Mouse (Mus musculus): ENCODE data around the gene Itga9. TPM values are rescaled to one million over a fixed set of nuclear protein-coding genes. Genes with fewer than 3 reads are reported as not detected.
A peak's percentile ranks its signal among the peaks of the same experiment; 100 is the strongest.

Itga9 gene
- polyA plus RNA-seq, 1 experiment, result 6.2 TPM

GRCm38 (mm10) chr9:118749335-118749949 is 143.0 kb downstream of the Itga9 start:
- H3K36me3 ChIP-seq (ENCODE audit: control insufficient read depth, insufficient read depth, low read length), result no peaks in the 10 kb centered on the region
- H3K4me1 ChIP-seq (ENCODE audit: control insufficient read depth, insufficient read depth, low read length), result no peaks in the 10 kb centered on the region
- TF ChIP-seq CTCF (IDR thresholded peaks at IDR 0.05; ENCODE audit: control insufficient read depth, insufficient read depth, insufficient replicate concordance, low read depth, low read length) (no peak), POLR2A (IDR thresholded peaks at IDR 0.05; ENCODE audit: control insufficient read depth, low read depth, low read length) (no peak)
- no peak overlapping the region for H3K27ac ChIP-seq (ENCODE audit: control insufficient read depth, insufficient read depth, low read depth, low read length)
- no peak overlapping the region for H3K4me3 ChIP-seq (ENCODE audit: control insufficient read depth, low read depth, low read length)
- no peaks in the 10 kb centered on the region for H3K27me3 ChIP-seq (ENCODE audit: control insufficient read depth, insufficient read depth, low read length)

GRCm38 (mm10) chr9:118750828-118751227 is 144.3 kb downstream of the Itga9 start:
- no peak overlapping the region for H3K27ac ChIP-seq (ENCODE audit: control insufficient read depth, insufficient read depth, low read depth, low read length)

GRCm38 (mm10) chr9:118752376-118752775 is 145.9 kb downstream of the Itga9 start:
- no peaks in the 10 kb centered on the region for H3K36me3 ChIP-seq (ENCODE audit: control insufficient read depth, insufficient read depth, low read length)
- H3K4me1 ChIP-seq (ENCODE audit: control insufficient read depth, insufficient read depth, low read length), result no peaks in the 10 kb centered on the region
- no peaks in the 10 kb centered on the region for H3K27me3 ChIP-seq (ENCODE audit: control insufficient read depth, insufficient read depth, low read length)
- H3K4me3 ChIP-seq (ENCODE audit: control insufficient read depth, low read depth, low read length), result no peak overlapping the region
- TF ChIP-seq POLR2A (IDR thresholded peaks at IDR 0.05; ENCODE audit: control insufficient read depth, low read depth, low read length) (no peak), CTCF (IDR thresholded peaks at IDR 0.05; ENCODE audit: control insufficient read depth, insufficient read depth, insufficient replicate concordance, low read depth, low read length) (no peak)
- no peak overlapping the region for H3K27ac ChIP-seq (ENCODE audit: control insufficient read depth, insufficient read depth, low read depth, low read length)

More at GRCm38 (mm10) chr9:118750828-118751227, 144.3 kb downstream of the Itga9 start:
- Histone ChIP-seq H3K27me3 (ENCODE audit: control insufficient read depth, insufficient read depth, low read length) (no peaks in the 10 kb centered on the region), H3K4me1 (ENCODE audit: control insufficient read depth, insufficient read depth, low read length) (no peaks in the 10 kb centered on the region), H3K36me3 (ENCODE audit: control insufficient read depth, insufficient read depth, low read length) (no peaks in the 10 kb centered on the region), H3K4me3 (ENCODE audit: control insufficient read depth, low read depth, low read length) (no peak overlapping the region)
- TF ChIP-seq CTCF (IDR thresholded peaks at IDR 0.05; ENCODE audit: control insufficient read depth, insufficient read depth, insufficient replicate concordance, low read depth, low read length) (no peak), POLR2A (IDR thresholded peaks at IDR 0.05; ENCODE audit: control insufficient read depth, low read depth, low read length) (no peak)

GRCm38 (mm10) chr9:118759462-118759861 is 153.0 kb downstream of the Itga9 start:
- Histone ChIP-seq H3K4me1 (ENCODE audit: control insufficient read depth, insufficient read depth, low read length) (no peaks in the 10 kb centered on the region; the same call in 1 of the 2 replicates), H3K4me3 (ENCODE audit: control insufficient read depth, low read depth, low read length) (no peak overlapping the region), H3K36me3 (ENCODE audit: control insufficient read depth, insufficient read depth, low read length) (no peaks in the 10 kb centered on the region), H3K27me3 (ENCODE audit: control insufficient read depth, insufficient read depth, low read length) (no peaks in the 10 kb centered on the region), H3K27ac (ENCODE audit: control insufficient read depth, insufficient read depth, low read depth, low read length) (no peak overlapping the region)
- TF ChIP-seq CTCF (IDR thresholded peaks at IDR 0.05; ENCODE audit: control insufficient read depth, insufficient read depth, insufficient replicate concordance, low read depth, low read length) (no peak), POLR2A (IDR thresholded peaks at IDR 0.05; ENCODE audit: control insufficient read depth, low read depth, low read length) (no peak)

GRCm38 (mm10) chr9:118761953-118762590 is 155.6 kb downstream of the Itga9 start:
- Histone ChIP-seq H3K36me3 (ENCODE audit: control insufficient read depth, insufficient read depth, low read length) (no peaks in the 10 kb centered on the region), H3K4me1 (ENCODE audit: control insufficient read depth, insufficient read depth, low read length) (no peaks in the 10 kb centered on the region; the same call in 1 of the 2 replicates), H3K27ac (ENCODE audit: control insufficient read depth, insufficient read depth, low read depth, low read length) (peak overlapping the region; percentile 16; the same call in 1 of the 2 replicates)

GRCm38 (mm10) chr9:118762759-118763158 is 156.3 kb downstream of the Itga9 start:
- Histone ChIP-seq H3K36me3 (ENCODE audit: control insufficient read depth, insufficient read depth, low read length) (no peaks in the 10 kb centered on the region), H3K27ac (ENCODE audit: control insufficient read depth, insufficient read depth, low read depth, low read length) (no peak overlapping the region), H3K4me3 (ENCODE audit: control insufficient read depth, low read depth, low read length) (no peak overlapping the region), H3K27me3 (ENCODE audit: control insufficient read depth, insufficient read depth, low read length) (no peaks in the 10 kb centered on the region), H3K4me1 (ENCODE audit: control insufficient read depth, insufficient read depth, low read length) (no peaks in the 10 kb centered on the region; the same call in 1 of the 2 replicates)
- TF ChIP-seq CTCF (IDR thresholded peaks at IDR 0.05; ENCODE audit: control insufficient read depth, insufficient read depth, insufficient replicate concordance, low read depth, low read length) (no peak), POLR2A (IDR thresholded peaks at IDR 0.05; ENCODE audit: control insufficient read depth, low read depth, low read length) (no peak)

More at GRCm38 (mm10) chr9:118761953-118762590, 155.6 kb downstream of the Itga9 start:
- TF ChIP-seq CTCF (IDR thresholded peaks at IDR 0.05; ENCODE audit: control insufficient read depth, insufficient read depth, insufficient replicate concordance, low read depth, low read length) (no peak), POLR2A (IDR thresholded peaks at IDR 0.05; ENCODE audit: control insufficient read depth, low read depth, low read length) (no peak)
- no peak overlapping the region for H3K4me3 ChIP-seq (ENCODE audit: control insufficient read depth, low read depth, low read length)
- H3K27me3 ChIP-seq (ENCODE audit: control insufficient read depth, insufficient read depth, low read length), result no peaks in the 10 kb centered on the region

GRCm38 (mm10) chr9:118763203-118763602 is 156.7 kb downstream of the Itga9 start:
- H3K27ac ChIP-seq (ENCODE audit: control insufficient read depth, insufficient read depth, low read depth, low read length), result no peak overlapping the region

More at GRCm38 (mm10) chr9:118763203-118763602, 156.7 kb downstream of the Itga9 start:
- H3K36me3 ChIP-seq (ENCODE audit: control insufficient read depth, insufficient read depth, low read length), result no peaks in the 10 kb centered on the region
- H3K4me1 ChIP-seq (ENCODE audit: control insufficient read depth, insufficient read depth, low read length), result no peaks in the 10 kb centered on the region; the same call in 1 of the 2 replicates
- H3K4me3 ChIP-seq (ENCODE audit: control insufficient read depth, low read depth, low read length), result no peak overlapping the region
- H3K27me3 ChIP-seq (ENCODE audit: control insufficient read depth, insufficient read depth, low read length), result no peaks in the 10 kb centered on the region
- TF ChIP-seq POLR2A (IDR thresholded peaks at IDR 0.05; ENCODE audit: control insufficient read depth, low read depth, low read length), result no peak
- TF ChIP-seq CTCF (IDR thresholded peaks at IDR 0.05; ENCODE audit: control insufficient read depth, insufficient read depth, insufficient replicate concordance, low read depth, low read length), result no peak
